Mouse (Mus musculus) telencephalon, adult 2 months (tissue): ENCODE results near the gene Fgf18.
A peak's percentile ranks its signal among the peaks of the same experiment; 100 is the strongest.

Source experiments
- DNase-seq: peaks from one replicate; pipeline ENCODE4 v3.0.0-alpha.2; 2011; ENCODE audit warnings: low read depth, low spot score

The Fgf18 gene

GRCm38 (mm10) chr11:33150364-33150763 lies 3.2 kb upstream of the Fgf18 start:
- DNase-seq: no peak

- DNase-seq: no peak
These were observed 2.3 kb upstream of the Fgf18 start for GRCm38 (mm10) chr11:33149453-33149852.

GRCm38 (mm10) chr11:33149088-33149436 lies 1.9 kb upstream of the Fgf18 start:
- DNase-seq: no peak

GRCm38 (mm10) chr11:33148338-33149087 lies 1.3 kb upstream of the Fgf18 start:
- DNase-seq: peak; percentile 48

- no peak for DNase-seq
These were observed 555 bp upstream of the Fgf18 start for GRCm38 (mm10) chr11:33147572-33148337.

GRCm38 (mm10) chr11:33146651-33147131 lies 509 bp downstream of the Fgf18 start:
- no peak for DNase-seq

GRCm38 (mm10) chr11:33146143-33146497 lies 1.1 kb downstream of the Fgf18 start:
- peak; percentile 91 for DNase-seq

GRCm38 (mm10) chr11:33145201-33146142 lies 1.7 kb downstream of the Fgf18 start:
- no peak for DNase-seq

- no peak for DNase-seq
These were observed 3.3 kb downstream of the Fgf18 start for GRCm38 (mm10) chr11:33143906-33144305.

- DNase-seq: no peak
These were observed 4.4 kb downstream of the Fgf18 start for GRCm38 (mm10) chr11:33142801-33143200.

GRCm38 (mm10) chr11:33140111-33140460 lies 7.1 kb downstream of the Fgf18 start:
- DNase-seq: no peak

GRCm38 (mm10) chr11:33139458-33140110 lies 7.6 kb downstream of the Fgf18 start:
- DNase-seq: no peak

GRCm38 (mm10) chr11:33138686-33139085 lies 8.5 kb downstream of the Fgf18 start:
- no peak for DNase-seq

GRCm38 (mm10) chr11:33134391-33134986 lies 12.7 kb downstream of the Fgf18 start:
- no peak for DNase-seq

- DNase-seq: no peak
These were observed 14.4 kb downstream of the Fgf18 start for GRCm38 (mm10) chr11:33132619-33133338.

GRCm38 (mm10) chr11:33127058-33127457 lies 20.1 kb downstream of the Fgf18 start:
- no peak for DNase-seq

GRCm38 (mm10) chr11:33122575-33123268 lies 24.5 kb downstream of the Fgf18 start:
- no peak for DNase-seq

- DNase-seq: no peak
These were observed 27.6 kb downstream of the Fgf18 start for GRCm38 (mm10) chr11:33119556-33119955.

GRCm38 (mm10) chr11:33119116-33119515 lies 28.1 kb downstream of the Fgf18 start:
- DNase-seq: no peak

- no peak for DNase-seq
These were observed 28.7 kb downstream of the Fgf18 start for GRCm38 (mm10) chr11:33118480-33118879.
